Comparison of ENCODE assay signal across 7 mouse cellular contexts in the genomic region with DNA sequence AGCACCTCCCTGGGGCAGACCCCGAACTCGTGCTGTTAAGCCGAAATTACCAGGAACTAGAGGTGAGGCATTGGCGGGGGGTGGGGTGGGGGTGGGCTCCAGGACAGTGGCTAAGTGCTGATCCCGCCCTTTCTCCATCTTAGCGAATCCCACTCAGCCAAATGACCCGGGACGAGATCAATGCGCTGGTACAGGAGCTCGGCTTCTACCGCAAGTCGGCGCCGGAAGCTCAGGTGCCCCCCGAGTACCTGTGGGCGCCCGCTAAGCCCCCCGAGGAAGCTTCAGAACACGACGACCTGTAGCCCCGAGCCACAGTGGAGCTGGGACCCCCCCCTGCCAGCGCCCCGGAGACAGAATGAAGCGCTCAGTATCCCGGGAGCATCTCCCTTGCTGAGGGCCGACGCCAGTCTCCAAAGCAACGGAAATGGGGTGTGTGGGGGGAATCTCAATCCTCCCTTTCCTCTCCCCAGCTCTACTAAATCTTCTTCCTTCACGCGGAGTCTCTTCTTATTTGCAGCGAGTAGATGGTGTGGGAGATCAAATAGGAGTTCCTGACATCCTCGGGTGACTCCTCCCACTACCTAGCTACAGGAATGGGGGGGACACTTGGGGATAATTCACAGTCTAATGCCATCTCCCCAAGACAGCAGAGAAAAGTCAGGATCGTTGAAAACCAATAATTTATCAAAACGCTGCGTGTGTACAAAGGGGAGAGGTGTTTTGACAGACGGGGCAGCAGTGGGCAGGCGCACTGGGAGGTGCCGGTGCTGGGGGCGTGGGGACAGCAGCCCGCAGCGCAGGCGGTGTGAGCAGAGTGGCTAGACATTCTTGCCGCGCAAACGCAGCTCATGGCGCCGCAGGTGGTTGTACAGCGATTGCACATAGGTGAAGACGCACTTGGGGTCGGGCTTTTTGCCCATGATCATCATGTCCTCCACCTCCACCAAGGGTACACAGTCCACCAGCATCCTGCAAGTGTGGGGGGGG. TPM values are rescaled to one million over a fixed set of nuclear protein-coding genes. Genes with fewer than 3 reads are reported as not detected.
DNase-seq lines count a peak whose midpoint lies in the region; ATAC-seq and TF ChIP-seq lines count a peak whose summit lies in the region.

No protein-coding gene starts in this region.

- intact Hi-C loops in left cerebral cortex, postnatal 25 days (cut with DNase I), result no loop called here

- no peak for TF ChIP-seq RAD21 in MEL (IDR thresholded peaks at IDR 0.05; ENCODE audit: low read depth, low read length)

- peak overlapping the region in 1 of 2 experiments; percentile 7; a peak in 1 of 4 replicates for H3K4me3 ChIP-seq in MEL (ENCODE audit: control insufficient read depth in 1 of 2, insufficient read depth in 1 of 2, low read depth in 2 of 2, low read length in 2 of 2)
- peak overlapping the region; percentile 51 for H3K4me3 ChIP-seq in forebrain, embryonic 10.5 days
- peak overlapping the region; percentile 18; the same call in 1 of the 2 replicates for H3K4me3 ChIP-seq in liver, embryonic 15.5 days (replicated peaks)

- H3K36me3 ChIP-seq in MEL (ENCODE audit: control insufficient read depth in 1 of 2, insufficient read depth in 2 of 2, low read length in 2 of 2), result peaks cover 2 to 11% of the 10 kb centered on the region in 2 experiments; a peak in 3 of 4 replicates
- H3K36me3 ChIP-seq in forebrain, embryonic 10.5 days (replicated peaks), result peaks cover 22% of the 10 kb centered on the region
- H3K36me3 ChIP-seq in liver, embryonic 15.5 days (replicated peaks), result 0 out of 2 replicates have a peak, but pooled peaks cover 1% of the 10 kb centered on the region

- TF ChIP-seq EP300 in MEL (IDR thresholded peaks at IDR 0.05; ENCODE audit: low read depth in 1 of 2, low read length in 2 of 2), result peak in 1 of 2 experiments; percentile 14; a peak in 1 of 4 replicates

- H3K79me2 ChIP-seq in MEL (ENCODE audit: control insufficient read depth, insufficient read depth, low read length, poor library complexity), result no peaks in the 10 kb centered on the region; the same call in 1 of the 2 replicates

- no peak for ATAC-seq in liver, embryonic 15.5 days (ENCODE audit: insufficient read depth)

- peak in 1 of 2 experiments; percentile 55; a peak in 2 of 4 replicates for TF ChIP-seq POLR2A in MEL (IDR thresholded peaks at IDR 0.05; ENCODE audit: control insufficient read depth in 1 of 2, insufficient read depth in 1 of 2, low read depth in 1 of 2, low read length in 2 of 2, poor library complexity in 1 of 2)

- 2% methylated on average over 50 of the region's 50 CpGs for WGBS in forebrain, embryonic 10.5 days
- 3% methylated on average over 50 of the region's 50 CpGs for WGBS in liver, embryonic 15.5 days (ENCODE audit: insufficient replicate concordance)

- peak; percentile 33 to 34 for DNase-seq in CD8-positive naive resting alpha-beta T cell, adult 2 months (ENCODE audit: low read depth in 2 of 2, low spot score in 2 of 2)
- peak; percentile 80 for DNase-seq in MEL (ENCODE audit: low read depth, low spot score)
- peak; percentile 40 for DNase-seq in forebrain, embryonic 10.5 days (ENCODE audit: extremely low spot score, low spot score)
- peak; percentile 63 for DNase-seq in induced T-regulatory cell, adult 2 months (ENCODE audit: low read depth)
- peak; percentile 66 for DNase-seq in retina, postnatal 1 day
- no peak for DNase-seq in left cerebral cortex, postnatal 25 days (ENCODE audit: low spot score in 2 of 2)

- H3K27me3 ChIP-seq in MEL (ENCODE audit: control insufficient read depth in 1 of 2, insufficient read depth in 2 of 2, low read length in 2 of 2), result no peaks in the 10 kb centered on the region
- peaks cover 46% of the 10 kb centered on the region for H3K27me3 ChIP-seq in forebrain, embryonic 10.5 days (ENCODE audit: poor library complexity, severe bottlenecking)
- peaks cover 51% of the 10 kb centered on the region for H3K27me3 ChIP-seq in liver, embryonic 15.5 days

- H3K4me2 ChIP-seq in liver, embryonic 15.5 days, result peak overlapping the region; percentile 46

- peaks cover 0 to 33% of the 10 kb centered on the region in 2 experiments; a peak in 3 of 4 replicates for H3K4me1 ChIP-seq in MEL (ENCODE audit: control insufficient read depth in 1 of 2, insufficient read depth in 2 of 2, low read length in 2 of 2)
- peaks cover 37% of the 10 kb centered on the region for H3K4me1 ChIP-seq in forebrain, embryonic 10.5 days
- peaks cover 21% of the 10 kb centered on the region for H3K4me1 ChIP-seq in liver, embryonic 15.5 days (replicated peaks)

- H3K9me3 ChIP-seq in MEL (replicated peaks; ENCODE audit: insufficient read depth, low read length), result no peaks in the 10 kb centered on the region
- no peaks in the 10 kb centered on the region for H3K9me3 ChIP-seq in forebrain, embryonic 10.5 days
- no peaks in the 10 kb centered on the region for H3K9me3 ChIP-seq in liver, embryonic 15.5 days (replicated peaks)

- peak overlapping the region; percentile 30 for H3K9ac ChIP-seq in MEL (ENCODE audit: control insufficient read depth, low read depth, low read length, poor library complexity, severe bottlenecking)
- no peak overlapping the region for H3K9ac ChIP-seq in liver, embryonic 15.5 days

- peak overlapping the region; percentile 68 for H3K27ac ChIP-seq in MEL (ENCODE audit: control insufficient read depth, low read depth, low read length)
- peak overlapping the region; percentile 44; the same call in 1 of the 2 replicates for H3K27ac ChIP-seq in forebrain, embryonic 10.5 days
- no peak overlapping the region for H3K27ac ChIP-seq in liver, embryonic 15.5 days (replicated peaks)

- 0 out of 6 replicates have a peak, but pooled peaks of 1 of the 3 experiments have one; percentile 1 for TF ChIP-seq CTCF in MEL (IDR thresholded peaks at IDR 0.05 in 2 of 3, conservative IDR thresholded peaks at IDR 0.05 in 1 of 3; ENCODE audit: control insufficient read depth in 1 of 3, insufficient read depth in 1 of 3, low read depth in 2 of 3, low read length in 3 of 3, poor library complexity in 1 of 3, severe bottlenecking in 1 of 3)

TF ChIP-seq in MEL, 35 proteins besides CTCF, POLR2A, EP300 and RAD21 (continues in another document):
- TF ChIP-seq MYB (IDR thresholded peaks at IDR 0.05; ENCODE audit: low read depth, low read length) (0 out of 2 replicates have a peak, but pooled peaks have one; percentile 39), POLR2AphosphoS5 (IDR thresholded peaks at IDR 0.05; ENCODE audit: borderline replicate concordance, low read depth, low read length) (peak; percentile 98), ZNF384 (IDR thresholded peaks at IDR 0.05; ENCODE audit: low read depth, low read length) (no peak), NRF1 (IDR thresholded peaks at IDR 0.05; ENCODE audit: insufficient read depth, low read depth, low read length, poor library complexity, severe bottlenecking) (peak; percentile 72), SMC3 (IDR thresholded peaks at IDR 0.05; ENCODE audit: low read depth, low read length) (peak; percentile 31), MEF2A (IDR thresholded peaks at IDR 0.05; ENCODE audit: extremely low read depth, insufficient replicate concordance, low read depth, low read length, poor library complexity, severe bottlenecking) (0 out of 2 replicates have a peak, but pooled peaks have one; percentile 30), ZKSCAN1 (IDR thresholded peaks at IDR 0.05; ENCODE audit: low read depth, low read length) (peak; percentile 4; the same call in 1 of the 2 replicates), MAZ (IDR thresholded peaks at IDR 0.05; ENCODE audit: low read depth, low read length) (no peak; the same call in 1 of the 2 replicates), RCOR1 (IDR thresholded peaks at IDR 0.05; ENCODE audit: low read depth, low read length) (no peak), ELF1 (IDR thresholded peaks at IDR 0.05; ENCODE audit: low read depth, low read length) (peak; percentile 10; the same call in 1 of the 2 replicates), CHD2 (IDR thresholded peaks at IDR 0.05; ENCODE audit: low read length) (peak; percentile 53; the same call in 1 of the 2 replicates), TBP (IDR thresholded peaks at IDR 0.05; ENCODE audit: low read depth, low read length) (peak; percentile 7; the same call in 1 of the 2 replicates), TCF12 (IDR thresholded peaks at IDR 0.05; ENCODE audit: low read depth, low read length) (peak; percentile 29; the same call in 1 of the 2 replicates)

RNA-seq across cellular contexts. Expression of a gene that starts 2.7 kb away (rescaled TPM):
- 28.7 and 29.5 TPM in 2 replicates for total RNA-seq in MEL (2012; rRNA removed)
- polyA plus RNA-seq in MEL (2012; ENCODE audit: insufficient read depth in 1 of 2, insufficient read length in 2 of 2, low read depth in 1 of 2, low replicate concordance in 2 of 2, missing spikeins in 1 of 2), result 10 to 100 TPM in 1 of 2 experiments, not detected in 1; 35.4 TPM
- polyA plus RNA-seq in forebrain, embryonic 10.5 days (2016; fragmentation: Nextera tagmentation; extraction: Ambion mirVana), result 36.1 and 37.9 TPM in 2 replicates
- polyA plus RNA-seq in liver, embryonic 15.5 days (2015; fragmentation: Nextera tagmentation; extraction: Ambion mirVana), result 9.9 and 10.5 TPM in 2 replicates
- 100 to 1,000 TPM; 142 to 145 TPM for total RNA-seq in left cerebral cortex, postnatal 25 days (2021)

RNA-seq across cellular contexts. Expression of a gene that starts 12.5 kb away (rescaled TPM):
- 0.23 TPM in 2 replicates for total RNA-seq in MEL (2012; rRNA removed)
- 1 to 10 TPM in 1 of 2 experiments, not detected in 1; 2.9 TPM for polyA plus RNA-seq in MEL (2012; ENCODE audit: insufficient read depth in 1 of 2, insufficient read length in 2 of 2, low read depth in 1 of 2, low replicate concordance in 2 of 2, missing spikeins in 1 of 2)
- 0.20 and 0.21 TPM in 2 replicates for polyA plus RNA-seq in forebrain, embryonic 10.5 days (2016; fragmentation: Nextera tagmentation; extraction: Ambion mirVana)
- 0.89 and 0.90 TPM in 2 replicates for polyA plus RNA-seq in liver, embryonic 15.5 days (2015; fragmentation: Nextera tagmentation; extraction: Ambion mirVana)
- 10 to 100 TPM; 49.0 to 55.5 TPM for total RNA-seq in left cerebral cortex, postnatal 25 days (2021)

RNA-seq across cellular contexts. Expression of a gene that starts 23.3 kb away (rescaled TPM):
- total RNA-seq in MEL (2012; rRNA removed), result 203 and 204 TPM in 2 replicates
- polyA plus RNA-seq in MEL (2012; ENCODE audit: insufficient read depth in 1 of 2, insufficient read length in 2 of 2, low read depth in 1 of 2, low replicate concordance in 2 of 2, missing spikeins in 1 of 2), result 100 to 1,000 TPM in 1 of 2 experiments, not detected in 1; 370 TPM
- 35.1 and 40.2 TPM in 2 replicates for polyA plus RNA-seq in forebrain, embryonic 10.5 days (2016; fragmentation: Nextera tagmentation; extraction: Ambion mirVana)
- polyA plus RNA-seq in liver, embryonic 15.5 days (2015; fragmentation: Nextera tagmentation; extraction: Ambion mirVana), result 12.7 and 12.9 TPM in 2 replicates
- 1 to 10 TPM; 6.6 to 8.5 TPM for total RNA-seq in left cerebral cortex, postnatal 25 days (2021)

RNA-seq across cellular contexts. Expression of a gene that starts 29.1 kb away (rescaled TPM):
- total RNA-seq in MEL (2012; rRNA removed), result 0.15 and 0.29 TPM in 2 replicates
- under 1 TPM in 1 of 2 experiments, not detected in 1; 0.39 TPM for polyA plus RNA-seq in MEL (2012; ENCODE audit: insufficient read depth in 1 of 2, insufficient read length in 2 of 2, low read depth in 1 of 2, low replicate concordance in 2 of 2, missing spikeins in 1 of 2)
- 1.4 TPM in 2 replicates for polyA plus RNA-seq in forebrain, embryonic 10.5 days (2016; fragmentation: Nextera tagmentation; extraction: Ambion mirVana)
- polyA plus RNA-seq in liver, embryonic 15.5 days (2015; fragmentation: Nextera tagmentation; extraction: Ambion mirVana), result 0.06 and 0.07 TPM in 2 replicates
- total RNA-seq in left cerebral cortex, postnatal 25 days (2021), result 1 to 10 TPM; 2.6 to 3.2 TPM

Comparison
In these comparisons a context has a peak if more than half of its experiments do, and no peak if none do; other contexts are left out.
1. DNase-seq: peak in CD8-positive naive resting alpha-beta T cell, adult 2 months (2 of 2), MEL (single experiment), forebrain, embryonic 10.5 days (single experiment), induced T-regulatory cell, adult 2 months (single experiment) and retina, postnatal 1 day (single experiment); none in left cerebral cortex, postnatal 25 days (0 of 2).